Mouse (Mus musculus): ENCODE measurements at regions not wholly inside any gene's neighbourhood (a gene's known extent, or its start where the extent isn't known, plus 50 kb on each side); places are given as distances from the start of the nearest gene placed in this dataset.

DNA sequence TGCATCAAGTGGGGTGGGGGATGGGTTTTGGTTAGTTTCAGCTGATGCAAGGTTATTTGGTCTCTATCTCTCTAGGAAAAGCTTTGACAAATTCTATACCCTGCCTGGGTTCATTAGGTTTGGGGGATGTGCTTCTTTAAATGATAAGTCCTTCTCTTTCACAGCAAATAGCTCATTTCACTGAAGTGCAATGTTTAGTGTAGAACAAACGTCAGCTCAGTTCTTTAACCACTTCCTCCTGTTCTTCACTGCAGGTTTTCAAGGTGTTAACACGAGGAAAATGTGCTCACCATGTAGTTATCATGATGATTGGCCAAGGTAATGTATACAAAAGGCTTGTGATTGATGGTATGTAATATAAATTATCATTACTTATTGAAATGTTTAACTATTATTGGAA, 659.5 kb upstream of the A1bg start:
- DNase-seq: no peak

DNA sequence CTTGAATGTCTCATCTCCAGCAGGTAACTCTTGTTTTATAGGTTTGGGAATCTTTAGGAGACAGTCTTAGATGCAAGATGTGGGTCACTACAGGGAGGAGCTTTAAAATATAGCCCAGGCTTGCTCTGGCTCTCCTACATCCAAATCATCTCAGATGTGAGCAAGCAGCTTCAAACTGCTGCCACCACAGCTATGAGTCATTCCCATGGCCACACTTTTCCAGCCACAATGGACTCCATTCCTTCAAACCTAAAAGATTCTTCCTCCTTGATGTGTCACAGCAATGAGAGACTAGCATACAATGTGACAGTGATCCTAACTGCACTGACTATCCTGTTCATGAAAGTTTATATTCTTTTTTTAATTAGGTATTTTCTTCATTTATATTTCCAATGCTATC, 640.5 kb upstream of the A1bg start:
- DNase-seq: no peak

GRCm38 (mm10) chr15:61562252-61562651, 639.4 kb upstream of the A1bg start:
- no peak for DNase-seq

GRCm38 (mm10) chr15:61553908-61554307, 631.1 kb upstream of the A1bg start:
- DNase-seq: no peak

GRCm38 (mm10) chr15:61553081-61553680, 630.4 kb upstream of the A1bg start:
- no peak for DNase-seq

GRCm38 (mm10) chr15:61551206-61551605, 628.4 kb upstream of the A1bg start:
- DNase-seq: no peak

GRCm38 (mm10) chr15:61548400-61548799, 625.6 kb upstream of the A1bg start:
- no peak for DNase-seq

- DNase-seq: no peak
These were observed 623.8 kb upstream of the A1bg start for GRCm38 (mm10) chr15:61546608-61547007.

DNA sequence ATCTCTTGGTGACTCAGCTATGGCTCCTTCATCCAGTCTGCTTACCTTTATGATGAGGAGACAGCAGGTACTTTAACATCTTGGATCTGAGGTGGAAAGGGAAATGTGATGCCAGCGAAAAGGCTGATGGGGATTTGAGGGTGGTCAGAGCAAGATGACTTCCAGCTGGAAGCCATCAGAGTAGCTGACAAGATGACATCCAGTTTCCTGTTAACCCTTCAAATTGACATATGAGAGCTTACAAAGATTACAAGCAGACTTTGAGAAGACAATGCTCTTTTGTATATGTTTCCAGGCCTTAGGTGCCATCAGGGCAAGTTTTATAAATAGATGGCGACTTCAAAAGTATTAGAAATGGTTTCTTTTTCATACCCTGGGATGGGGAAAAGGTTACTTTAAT, 621.3 kb upstream of the A1bg start:
- DNase-seq: no peak

DNA sequence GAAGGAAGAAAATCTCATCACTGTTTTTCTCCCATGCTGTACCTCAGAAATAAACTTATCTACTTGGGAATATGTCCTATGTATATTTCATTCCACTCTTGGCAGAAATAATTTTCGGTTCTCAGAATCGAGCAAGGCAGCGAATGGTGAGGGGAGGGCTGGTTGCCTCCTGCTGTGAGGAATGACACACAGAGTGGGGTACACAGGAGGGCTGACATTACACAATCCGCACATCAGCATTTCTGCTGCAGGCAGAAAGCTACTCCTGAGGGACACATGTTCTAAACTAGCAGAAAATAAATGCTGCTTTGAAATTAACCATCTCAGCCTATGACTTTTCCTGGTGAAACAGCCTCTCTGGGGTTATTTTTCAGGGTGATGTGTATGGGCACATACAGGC, 618.8 kb upstream of the A1bg start:
- DNase-seq: no peak

DNA sequence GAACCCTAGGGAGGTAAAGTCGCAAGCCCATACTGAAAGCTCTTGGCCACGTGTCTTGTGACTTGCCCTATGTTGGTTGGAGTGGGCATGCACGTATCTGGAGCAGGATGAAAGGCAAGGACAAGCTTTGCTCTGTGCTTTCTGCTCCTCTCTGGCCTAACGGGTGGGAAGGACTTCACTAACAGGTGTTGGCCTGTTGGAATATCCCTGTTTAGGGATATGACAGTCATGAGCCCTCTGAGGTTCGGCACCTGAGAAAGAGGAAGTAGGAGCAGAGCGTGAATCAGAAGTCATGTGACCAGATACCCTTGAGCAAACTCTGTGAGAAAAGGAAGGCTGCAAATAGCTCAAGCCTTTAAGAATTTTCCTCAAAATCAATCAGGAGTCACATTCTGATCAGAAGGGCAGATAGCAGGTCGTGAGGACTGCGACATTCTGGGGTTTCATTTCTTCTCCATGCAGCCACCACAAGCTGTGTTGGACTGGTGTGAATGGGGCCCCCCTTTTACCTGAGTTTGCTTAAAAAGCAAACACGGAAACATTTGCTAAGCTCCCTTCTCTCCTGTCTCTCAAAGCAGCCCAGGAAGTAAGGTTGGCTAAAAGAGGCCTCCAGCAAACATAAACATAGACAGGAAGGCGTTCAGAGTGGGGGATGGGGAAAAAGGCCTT, 618.1 kb upstream of the A1bg start:
- peak in 1 of 2 experiments; percentile 45 for DNase-seq

GRCm38 (mm10) chr15:61538930-61539329, 616.1 kb upstream of the A1bg start:
- DNase-seq: no peak

GRCm38 (mm10) chr15:61538169-61538755, 615.5 kb upstream of the A1bg start:
- DNase-seq: no peak

DNA sequence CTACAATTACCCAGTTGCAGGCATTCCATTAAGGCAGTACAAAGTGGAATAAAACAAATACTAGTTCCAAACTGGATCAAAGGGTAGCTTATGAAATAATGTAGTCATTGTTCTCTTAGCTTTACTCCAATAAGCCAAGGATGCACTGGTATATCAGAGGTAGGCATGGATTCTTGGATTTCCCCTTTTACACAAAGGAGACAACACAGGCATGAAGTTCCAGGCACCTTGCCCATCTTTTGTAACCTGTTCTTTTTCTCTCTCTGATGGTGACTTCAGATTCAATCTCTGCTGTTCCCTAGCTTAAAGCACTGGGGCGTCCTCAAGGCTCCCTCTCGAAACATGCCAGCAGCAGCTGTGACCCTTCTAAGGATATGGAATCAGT, 613.5 kb upstream of the A1bg start:
- no peak for DNase-seq

DNA sequence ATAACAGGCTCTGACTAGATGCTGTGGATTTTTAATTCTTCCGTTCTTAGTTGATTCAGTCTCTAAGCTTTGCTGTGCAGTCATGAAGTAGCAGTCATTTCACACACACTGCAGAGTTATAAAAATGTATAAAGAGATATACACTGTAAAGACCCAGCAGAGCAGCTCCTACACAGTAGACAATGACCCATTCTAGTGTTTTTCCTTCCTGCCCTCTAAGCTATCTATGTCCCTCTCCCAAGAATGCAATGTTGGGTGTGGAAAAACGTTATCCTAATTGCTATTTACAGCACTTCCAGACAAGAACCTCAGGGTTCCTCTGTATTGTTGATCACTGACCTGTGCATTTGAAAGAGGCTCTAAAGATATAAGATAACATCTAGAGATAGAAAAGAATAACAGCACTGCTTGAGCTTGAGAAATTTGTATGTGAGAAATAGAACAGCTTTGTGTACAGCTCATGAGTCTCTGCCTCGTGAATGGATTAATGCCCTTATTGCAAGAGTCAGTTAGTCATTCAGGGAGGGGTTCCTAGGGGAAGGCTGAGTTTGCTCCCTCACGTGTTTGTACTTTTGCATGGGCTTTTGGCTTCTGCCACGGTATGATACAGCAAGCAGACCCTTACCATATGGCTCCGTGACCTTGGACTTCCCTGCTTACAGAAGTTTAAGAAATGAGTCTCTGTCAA, 613.0 kb upstream of the A1bg start:
- no peak for DNase-seq

DNA sequence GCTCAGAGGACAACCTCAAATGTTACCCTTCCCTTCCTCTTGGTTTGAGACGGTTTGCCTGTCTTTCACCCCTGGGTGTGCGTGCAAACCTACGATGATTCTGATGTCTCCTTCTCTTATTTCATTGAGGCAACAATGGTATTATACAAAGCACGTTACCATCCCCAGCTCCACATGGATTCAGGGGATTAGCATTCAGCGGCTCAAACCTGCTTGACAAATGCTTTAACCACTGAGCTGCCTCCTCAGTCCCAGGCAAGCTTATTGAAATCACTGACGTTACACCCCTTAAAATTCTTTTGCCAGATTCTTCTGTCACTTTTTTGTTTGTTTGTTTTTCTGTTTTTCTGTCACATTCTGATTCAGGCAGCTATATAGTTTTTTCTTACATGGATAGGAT, 612.4 kb upstream of the A1bg start:
- DNase-seq: no peak

DNA sequence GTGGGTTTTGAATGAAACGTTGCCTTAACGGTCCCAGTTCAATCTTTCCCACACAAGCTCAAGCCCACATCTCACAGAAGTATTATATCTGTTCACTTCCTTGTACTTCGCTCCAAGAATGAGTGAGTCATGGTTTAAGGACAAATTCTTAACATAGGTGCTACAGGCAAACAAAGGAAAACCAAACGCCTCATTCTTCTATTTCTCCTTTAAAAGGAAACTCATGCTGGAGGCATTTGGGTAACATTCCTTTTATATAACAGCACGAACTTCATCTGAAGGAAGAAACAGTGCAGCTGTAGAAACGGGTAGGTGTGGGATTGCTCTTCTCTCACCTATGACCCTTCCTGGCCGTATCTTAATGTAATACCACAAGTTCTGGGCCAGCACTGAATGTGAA, 610.0 kb upstream of the A1bg start:
- no peak for DNase-seq

- DNase-seq: no peak
These were observed 609.2 kb upstream of the A1bg start for GRCm38 (mm10) chr15:61532040-61532439.

GRCm38 (mm10) chr15:61523036-61523435, 600.2 kb upstream of the A1bg start:
- DNase-seq: no peak

DNA sequence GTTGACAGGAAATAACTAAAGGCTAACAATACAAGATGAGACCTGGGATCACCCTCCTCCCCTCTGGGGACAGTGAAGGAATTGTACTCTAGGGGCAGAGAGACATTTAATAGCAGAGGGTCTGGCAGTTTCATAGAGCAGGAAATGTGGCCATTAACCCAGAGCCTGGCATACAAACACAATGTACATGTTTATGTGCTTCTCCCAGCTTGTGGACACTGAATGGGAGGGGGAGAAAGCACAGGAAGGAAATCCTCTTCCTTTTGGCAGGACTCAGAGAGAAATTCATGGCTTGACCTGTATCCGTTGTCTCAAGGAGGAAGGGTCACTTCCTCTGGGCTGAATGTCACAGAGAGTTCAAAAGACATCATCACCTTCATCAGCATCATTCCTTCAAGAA, 594.5 kb upstream of the A1bg start:
- DNase-seq: no peak

DNA sequence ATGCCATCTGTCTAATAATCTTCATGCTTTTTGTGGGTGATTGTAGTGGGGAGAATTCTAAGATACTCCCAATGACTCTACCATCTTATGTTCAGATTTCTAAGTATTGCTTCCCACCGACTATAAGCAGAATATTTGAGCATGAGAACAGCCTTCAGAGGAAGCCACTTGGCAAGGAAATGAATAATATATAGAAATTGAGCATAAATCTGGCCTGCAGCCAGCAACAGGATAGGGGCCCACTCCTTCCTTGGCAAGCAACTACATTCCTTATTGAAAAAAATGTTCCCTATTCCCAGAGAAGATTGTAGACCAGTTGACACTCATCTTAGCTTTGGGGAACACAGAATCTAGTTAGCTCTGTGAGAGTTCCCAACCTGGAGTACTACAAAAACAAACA, 591.5 kb upstream of the A1bg start:
- no peak for DNase-seq

- DNase-seq: no peak
These were observed 586.0 kb upstream of the A1bg start for GRCm38 (mm10) chr15:61508806-61509205.

- no peak for DNase-seq
These were observed 583.6 kb upstream of the A1bg start for GRCm38 (mm10) chr15:61506361-61506897.

DNA sequence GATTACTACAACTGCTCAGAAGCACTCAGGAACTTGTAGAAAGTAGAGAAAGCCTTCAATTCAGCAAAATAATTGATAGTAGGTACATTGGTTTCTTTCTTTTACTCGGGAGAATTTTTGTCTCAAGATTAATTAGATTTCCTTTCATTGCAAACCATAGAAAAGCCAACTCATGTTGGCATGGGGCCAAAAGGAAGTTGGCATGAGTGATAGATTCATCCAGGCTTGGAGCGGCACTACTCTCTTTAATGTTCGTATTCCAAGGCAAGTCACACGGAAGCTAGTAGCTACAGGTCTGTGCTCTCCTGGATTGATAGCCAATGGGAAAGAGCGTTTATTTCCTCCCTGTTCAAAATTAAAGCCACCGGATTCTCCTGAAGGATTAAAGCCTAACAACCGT, 580.6 kb upstream of the A1bg start:
- no peak for DNase-seq
